In the genomic region with DNA sequence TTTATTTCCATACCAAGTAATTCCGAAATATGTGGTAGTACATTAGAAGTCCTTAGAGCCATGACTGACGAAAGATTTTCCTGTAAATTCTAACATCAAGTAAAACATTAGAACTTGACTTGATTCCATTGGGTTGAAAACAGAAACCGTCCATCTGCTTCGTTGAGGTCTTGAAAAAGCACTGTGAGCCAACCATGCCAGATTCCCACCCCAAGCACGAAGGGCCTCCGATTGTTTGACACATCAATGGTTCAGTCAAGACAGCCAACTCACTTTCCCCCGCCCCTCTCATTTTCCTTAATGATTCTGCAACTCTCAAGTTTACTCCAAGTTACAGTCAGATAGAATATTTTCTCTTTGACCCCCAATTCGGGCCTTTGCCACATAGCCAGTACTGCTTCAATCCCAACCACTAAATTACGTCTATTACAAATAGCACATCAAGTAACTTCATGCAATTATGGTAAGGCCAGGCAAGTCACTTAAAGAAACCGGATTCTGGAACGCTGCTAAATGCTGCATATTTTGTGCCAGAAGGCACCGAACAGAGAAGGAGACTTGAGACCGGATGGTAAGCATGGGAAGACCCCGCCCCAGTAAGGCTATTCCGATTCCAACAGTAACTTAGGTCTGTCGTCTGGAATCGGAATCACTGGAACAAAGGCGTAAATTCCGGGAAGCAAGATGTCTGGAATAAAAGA, we compare ENCODE assay signal across 8 mouse cellular contexts. TPM values are rescaled to one million over a fixed set of nuclear protein-coding genes. Genes with fewer than 3 reads are reported as not detected.
DNase-seq lines count a peak whose midpoint lies in the region; ATAC-seq and TF ChIP-seq lines count a peak whose summit lies in the region.

No protein-coding gene starts in this region.

- H3K27me3 ChIP-seq in kidney, adult 2 months (replicated peaks; ENCODE audit: control insufficient read depth, insufficient read depth, low read length) = no peaks in the 10 kb centered on the region
- no peaks in the 10 kb centered on the region for H3K27me3 ChIP-seq in MEL (ENCODE audit: control insufficient read depth in 1 of 2, insufficient read depth in 2 of 2, low read length in 2 of 2)
- H3K27me3 ChIP-seq in embryonic facial prominence, embryonic 15.5 days = no peaks in the 10 kb centered on the region
- H3K27me3 ChIP-seq in lung, embryonic 15.5 days = no peaks in the 10 kb centered on the region

- H3K4me2 ChIP-seq in embryonic facial prominence, embryonic 15.5 days (replicated peaks) = peak overlapping the region; percentile 76
- peak overlapping the region; percentile 76 for H3K4me2 ChIP-seq in lung, embryonic 15.5 days

- ATAC-seq in embryonic facial prominence, embryonic 15.5 days (ENCODE audit: insufficient number of reproducible peaks, low FRiP score, low TSS enrichment, low read depth) = no peak
- no peak for ATAC-seq in lung, embryonic 15.5 days (ENCODE audit: borderline replicate concordance, extremely low read depth, low FRiP score, low TSS enrichment)
- ATAC-seq in inflammation-experienced regulatory T-cells, adult 6 months = no peak

- no peak for TF ChIP-seq RAD21 in MEL (IDR thresholded peaks at IDR 0.05; ENCODE audit: low read depth, low read length)

- peak; percentile 17 for DNase-seq in kidney, adult 2 months
- DNase-seq in kidney, adult 18-20 months = no peak
- DNase-seq in MEL (ENCODE audit: low read depth, low spot score) = peak; percentile 64
- DNase-seq in induced T-regulatory cell, adult 2 months (ENCODE audit: low read depth) = peak; percentile 65
- DNase-seq in right cerebral cortex, postnatal 14 days = peak; percentile 8

- no peak for TF ChIP-seq EP300 in MEL (IDR thresholded peaks at IDR 0.05; ENCODE audit: low read depth in 1 of 2, low read length in 2 of 2)

- peak overlapping the region; percentile 90 for H3K9ac ChIP-seq in MEL (ENCODE audit: control insufficient read depth, low read depth, low read length, poor library complexity, severe bottlenecking)
- H3K9ac ChIP-seq in embryonic facial prominence, embryonic 15.5 days = peak overlapping the region; percentile 84
- H3K9ac ChIP-seq in lung, embryonic 15.5 days = peak overlapping the region; percentile 79

- H3K36me3 ChIP-seq in kidney, adult 2 months (ENCODE audit: control insufficient read depth, insufficient read depth, low read length) = no peaks in the 10 kb centered on the region
- peaks cover 2 to 17% of the 10 kb centered on the region in 2 experiments; a peak in 3 of 4 replicates for H3K36me3 ChIP-seq in MEL (ENCODE audit: control insufficient read depth in 1 of 2, insufficient read depth in 2 of 2, low read length in 2 of 2)
- no peaks in the 10 kb centered on the region for H3K36me3 ChIP-seq in embryonic facial prominence, embryonic 15.5 days
- H3K36me3 ChIP-seq in lung, embryonic 15.5 days = no peaks in the 10 kb centered on the region

- H3K27ac ChIP-seq in kidney, adult 2 months (ENCODE audit: insufficient read depth, low read depth, low read length) = peak overlapping the region; percentile 95
- peak overlapping the region; percentile 85 for H3K27ac ChIP-seq in MEL (ENCODE audit: control insufficient read depth, low read depth, low read length)
- peak overlapping the region; percentile 97 for H3K27ac ChIP-seq in embryonic facial prominence, embryonic 15.5 days (replicated peaks)
- peak overlapping the region; percentile 97 for H3K27ac ChIP-seq in lung, embryonic 15.5 days

- WGBS in kidney, adult 2 months = under 1% methylated on average over 19 of the region's 19 CpGs
- 2% methylated on average over 19 of the region's 19 CpGs for WGBS in embryonic facial prominence, embryonic 15.5 days
- 1% methylated on average over 19 of the region's 19 CpGs for WGBS in lung, embryonic 15.5 days

- peaks cover 9% of the 10 kb centered on the region for H3K4me1 ChIP-seq in kidney, adult 2 months (ENCODE audit: control insufficient read depth, insufficient read depth, low read length)
- peaks cover 8 to 12% of the 10 kb centered on the region in 2 experiments; a peak in 3 of 4 replicates for H3K4me1 ChIP-seq in MEL (ENCODE audit: control insufficient read depth in 1 of 2, insufficient read depth in 2 of 2, low read length in 2 of 2)
- peaks cover 12% of the 10 kb centered on the region for H3K4me1 ChIP-seq in embryonic facial prominence, embryonic 15.5 days
- H3K4me1 ChIP-seq in lung, embryonic 15.5 days = peaks cover 18% of the 10 kb centered on the region

- no peak for TF ChIP-seq POLR2A in kidney, adult 2 months (IDR thresholded peaks at IDR 0.05; ENCODE audit: low read depth, low read length)
- TF ChIP-seq POLR2A in MEL (IDR thresholded peaks at IDR 0.05; ENCODE audit: control insufficient read depth in 1 of 2, insufficient read depth in 1 of 2, low read depth in 1 of 2, low read length in 2 of 2, poor library complexity in 1 of 2) = no peak

- peaks cover 47% of the 10 kb centered on the region for H3K79me2 ChIP-seq in MEL (ENCODE audit: control insufficient read depth, insufficient read depth, low read length, poor library complexity)

- H3K9me3 ChIP-seq in MEL (replicated peaks; ENCODE audit: insufficient read depth, low read length) = no peaks in the 10 kb centered on the region
- no peaks in the 10 kb centered on the region for H3K9me3 ChIP-seq in embryonic facial prominence, embryonic 15.5 days (replicated peaks)
- no peaks in the 10 kb centered on the region for H3K9me3 ChIP-seq in lung, embryonic 15.5 days

- TF ChIP-seq CTCF in kidney, adult 2 months (conservative IDR thresholded peaks at IDR 0.05; ENCODE audit: insufficient read depth, insufficient read length, low read depth, low read length) = no peak
- TF ChIP-seq CTCF in MEL (IDR thresholded peaks at IDR 0.05 in 2 of 3, conservative IDR thresholded peaks at IDR 0.05 in 1 of 3; ENCODE audit: control insufficient read depth in 1 of 3, insufficient read depth in 1 of 3, low read depth in 2 of 3, low read length in 3 of 3, poor library complexity in 1 of 3, severe bottlenecking in 1 of 3) = no peak

- H3K4me3 ChIP-seq in kidney, adult 2 months (ENCODE audit: insufficient read depth, low read depth, low read length) = peak overlapping the region; percentile 80
- peak overlapping the region; percentile 89 to 94 for H3K4me3 ChIP-seq in MEL (ENCODE audit: control insufficient read depth in 1 of 2, insufficient read depth in 1 of 2, low read depth in 2 of 2, low read length in 2 of 2)
- peak overlapping the region; percentile 95 for H3K4me3 ChIP-seq in embryonic facial prominence, embryonic 15.5 days (replicated peaks)
- H3K4me3 ChIP-seq in lung, embryonic 15.5 days = peak overlapping the region; percentile 92

TF ChIP-seq in MEL, 35 proteins besides CTCF, POLR2A, EP300 and RAD21:
- 0 out of 2 replicates have a peak, but pooled peaks have one; percentile 12 for TF ChIP-seq CHD1 (IDR thresholded peaks at IDR 0.05; ENCODE audit: low read depth, low read length)
- TF ChIP-seq NRF1 (IDR thresholded peaks at IDR 0.05; ENCODE audit: insufficient read depth, low read depth, low read length, poor library complexity, severe bottlenecking) = no peak
- TF ChIP-seq SIN3A (IDR thresholded peaks at IDR 0.05; ENCODE audit: low read length) = peak; percentile 58; the same call in 1 of the 2 replicates

RNA-seq across cellular contexts. Expression of gene Rab10, which starts 1.1 kb away (rescaled TPM):
- polyA plus RNA-seq in kidney, adult 2 months (2012; rRNA removed) = 30.5 and 34.5 TPM in 2 replicates
- 62.5 and 67.7 TPM in 2 replicates for total RNA-seq in MEL (2012; rRNA removed)
- polyA plus RNA-seq in MEL (2012; ENCODE audit: insufficient read depth in 1 of 2, insufficient read length in 2 of 2, low read depth in 1 of 2, low replicate concordance in 2 of 2, missing spikeins in 1 of 2) = 10 to 100 TPM; 41.3 to 71.8 TPM
- polyA plus RNA-seq in embryonic facial prominence, embryonic 15.5 days (2015; fragmentation: Nextera tagmentation; extraction: Ambion mirVana) = 90.2 and 96.1 TPM in 2 replicates
- polyA plus RNA-seq in lung, embryonic 15.5 days (2015; fragmentation: Nextera tagmentation; extraction: Ambion mirVana) = 75.7 and 81.3 TPM in 2 replicates
- 10 to 100 TPM; 50.4 to 64.1 (median 53.7) TPM for polyA plus RNA-seq in inflammation-experienced regulatory T-cells, adult 6 months (2017; shearing (Covaris generic))

RNA-seq across cellular contexts. Expression of gene Kif3c, which starts 56.2 kb away (rescaled TPM):
- 5.7 and 7.2 TPM in 2 replicates for polyA plus RNA-seq in kidney, adult 2 months (2012; rRNA removed)
- total RNA-seq in MEL (2012; rRNA removed) = 2.5 and 3.4 TPM in 2 replicates
- 1 to 10 TPM in 1 of 2 experiments, not detected in 1; 5.6 TPM for polyA plus RNA-seq in MEL (2012; ENCODE audit: insufficient read depth in 1 of 2, insufficient read length in 2 of 2, low read depth in 1 of 2, low replicate concordance in 2 of 2, missing spikeins in 1 of 2)
- polyA plus RNA-seq in embryonic facial prominence, embryonic 15.5 days (2015; fragmentation: Nextera tagmentation; extraction: Ambion mirVana) = 13.2 and 14.8 TPM in 2 replicates
- 11.8 and 12.0 TPM in 2 replicates for polyA plus RNA-seq in lung, embryonic 15.5 days (2015; fragmentation: Nextera tagmentation; extraction: Ambion mirVana)
- polyA plus RNA-seq in inflammation-experienced regulatory T-cells, adult 6 months (2017; shearing (Covaris generic)) = 1 to 10 TPM; 2.4 to 4.9 (median 3.4) TPM
